Mouse (Mus musculus) T-helper 1 cell (primary cell): Measurements from ENCODE around the gene Abhd16b.
"Not testable (repeated sequence)": the region's sequence is repeated elsewhere in the genome, so short reads cannot be mapped to it uniquely, and the experiment has no call there.

Experiments
- in situ Hi-C: fragments of 300-600 bp; cut with MboI, MseI; formaldehyde crosslinking; loops from one replicate; pipeline ENCODE4 v1.15.1; 2025; ENCODE audit warnings: high pct_unique_total_duplicates

The Abhd16b gene

DNA sequence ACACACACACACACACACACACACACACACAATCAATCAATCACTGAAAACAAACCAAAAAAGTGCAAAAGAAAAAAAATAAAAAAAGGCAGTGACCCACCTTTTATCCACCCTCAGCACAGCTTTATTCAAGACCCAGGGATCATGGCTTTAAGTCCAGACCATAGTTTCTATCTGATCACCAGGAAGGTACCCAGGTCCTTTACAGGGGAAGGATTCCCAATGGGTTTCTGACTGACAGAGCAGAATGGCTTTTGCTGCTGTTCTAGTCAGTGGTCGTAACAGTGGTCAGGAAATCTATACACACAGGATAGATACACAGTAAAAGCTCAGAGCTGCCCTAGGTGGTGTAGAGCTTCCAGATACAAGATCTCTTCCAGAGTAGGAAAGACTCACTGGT, 7.3 kb upstream of the Abhd16b start:
- in situ Hi-C loops, result loop anchor here (5.0 kb wide), 2 partner anchors 33 to 68 kb away; no protein-coding TSS in a partner anchor

DNA sequence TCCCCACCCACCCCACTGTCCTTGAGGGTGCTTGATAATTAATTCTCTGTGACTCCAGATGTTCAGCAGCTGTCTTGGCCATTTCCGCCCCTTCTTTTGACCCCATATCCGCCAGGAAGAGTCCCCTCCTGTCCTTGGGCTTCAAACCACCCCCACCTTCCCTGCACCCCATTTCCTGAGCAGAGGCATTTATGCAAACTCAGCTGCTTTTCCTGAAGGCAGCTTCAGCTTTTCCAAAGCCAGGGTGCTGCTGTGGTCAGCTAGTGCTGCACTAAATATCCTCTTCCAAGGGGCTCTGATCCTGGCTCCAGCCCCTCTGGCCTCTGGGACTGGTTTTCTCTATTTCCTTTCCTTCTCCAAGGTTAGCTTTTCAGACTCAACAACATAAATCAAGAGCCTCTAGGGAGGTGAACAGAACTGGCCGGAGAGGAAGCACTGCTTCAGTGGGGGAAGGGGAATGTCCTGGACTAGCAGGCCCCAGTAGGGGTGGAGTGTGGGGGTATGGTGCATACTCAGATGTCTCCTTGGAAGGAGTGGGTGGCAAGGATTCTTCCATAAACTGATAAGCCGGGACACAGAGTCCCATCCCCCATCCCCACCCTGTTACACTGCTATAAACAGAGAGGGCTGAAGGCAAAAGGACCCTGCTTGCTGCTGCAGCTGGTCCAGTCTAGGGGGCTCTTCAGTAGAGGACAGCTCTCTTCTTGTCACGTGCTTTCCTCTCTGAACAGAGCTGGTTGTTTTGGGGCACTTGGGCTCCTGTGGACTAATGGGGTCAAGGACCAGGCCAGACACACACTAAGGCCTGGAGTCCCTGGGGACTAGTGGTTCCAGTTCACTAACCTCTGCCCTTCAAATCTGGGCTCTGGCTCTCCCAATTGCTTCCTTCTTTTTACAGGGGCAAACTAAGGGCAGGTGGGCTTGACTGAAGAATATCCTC, 5.4 kb upstream of the Abhd16b start:
- in situ Hi-C loops, result loop anchor here (5.0 kb wide), 2 partner anchors 35 to 70 kb away; no protein-coding TSS in a partner anchor

DNA sequence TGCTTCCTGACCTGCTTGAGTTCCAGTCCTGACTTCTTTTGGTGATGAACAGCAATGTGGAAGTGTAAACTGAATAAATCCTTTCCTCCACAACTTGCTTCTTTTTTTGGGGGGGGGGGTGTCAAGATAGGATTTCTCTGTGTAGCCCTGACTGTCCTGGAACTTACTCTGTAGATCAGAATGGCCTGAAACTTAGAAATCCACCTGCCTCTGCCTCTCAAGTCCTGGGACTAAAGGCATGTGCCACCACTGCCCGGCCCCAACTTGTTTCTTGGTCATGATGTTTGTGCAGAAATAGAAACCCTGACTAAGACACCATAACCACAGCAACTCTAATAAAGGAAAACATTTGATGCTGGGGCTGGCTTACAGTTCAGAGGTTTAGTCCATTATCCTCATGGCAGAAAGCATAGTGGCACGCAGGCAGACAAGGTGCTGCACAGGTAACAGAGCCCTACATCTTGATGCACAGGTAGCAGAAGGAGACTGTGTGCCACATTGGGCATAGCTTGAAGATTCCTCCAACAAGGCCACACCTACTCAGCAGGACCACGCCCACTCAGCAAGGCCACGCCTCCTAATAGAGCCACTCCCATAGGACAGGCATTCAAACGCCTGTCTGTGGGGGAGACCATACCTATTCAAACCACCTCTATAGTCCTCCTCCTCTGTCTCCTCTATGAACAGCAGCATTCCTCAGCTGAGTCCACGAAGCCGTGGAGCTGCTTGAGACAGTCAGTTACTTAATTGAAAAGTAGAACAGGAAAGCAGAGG, 1.4 kb upstream of the Abhd16b start:
- in situ Hi-C loops, result loop anchor here (5.0 kb wide), 1 partner anchor 99 kb away; no protein-coding TSS in a partner anchor

DNA sequence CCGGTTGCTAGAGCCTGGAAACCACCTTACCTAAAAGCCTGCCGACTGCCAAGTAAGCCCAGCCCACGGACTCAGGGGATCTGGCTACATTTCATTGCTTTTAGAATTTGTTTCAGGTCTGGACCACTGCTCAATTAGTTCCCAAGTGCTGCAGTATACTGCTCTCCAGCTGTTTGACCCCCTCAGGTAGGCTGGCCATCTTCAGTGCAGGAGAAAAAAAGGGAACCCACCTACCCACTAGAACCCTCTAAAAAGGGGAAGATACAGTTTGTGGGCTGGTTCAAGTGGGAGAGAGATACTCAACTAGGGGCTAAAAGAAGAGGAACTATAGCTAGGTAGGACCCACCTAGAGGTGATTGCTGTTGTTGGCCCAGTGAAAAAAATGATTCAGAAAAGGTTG, 800 bp upstream of the Abhd16b start:
- in situ Hi-C loops, result loop anchor here (5.0 kb wide), 1 partner anchor 100 kb away; no protein-coding TSS in a partner anchor

DNA sequence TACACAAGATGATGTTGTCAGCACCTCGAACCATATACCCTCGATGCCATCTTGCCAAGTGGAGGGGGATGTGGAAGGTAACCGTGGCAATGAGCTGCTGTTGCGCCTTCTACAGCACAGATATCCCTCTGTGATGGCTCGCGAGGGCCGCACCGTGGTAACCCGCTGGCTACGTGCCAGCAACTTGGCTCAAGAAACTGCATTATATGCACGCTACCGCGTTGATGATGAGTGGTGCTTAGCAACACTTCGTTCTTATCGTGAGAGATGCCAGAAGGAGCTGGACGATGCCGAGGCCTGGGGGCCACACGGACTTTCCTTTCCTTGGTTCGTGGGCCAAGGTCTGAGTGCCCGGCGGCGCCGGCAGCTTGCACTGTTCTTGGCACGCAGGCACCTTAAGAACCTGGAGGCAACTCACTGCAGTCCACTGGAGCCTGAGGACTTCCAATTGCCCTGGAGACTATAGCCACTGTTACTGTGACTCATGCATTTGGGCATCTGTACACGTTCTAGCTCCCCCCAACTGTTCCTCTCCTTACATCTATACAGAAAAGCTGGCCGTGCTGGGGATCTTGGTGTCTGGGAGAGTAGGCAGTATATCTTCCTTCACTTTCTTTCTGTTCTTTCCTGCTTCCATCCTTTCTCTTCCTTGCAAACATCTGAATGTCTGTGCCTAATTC, 1.4 kb downstream of the Abhd16b start:
- in situ Hi-C loops, result loop anchor here (5.0 kb wide), 1 partner anchor 102 kb away; no protein-coding TSS in a partner anchor

DNA sequence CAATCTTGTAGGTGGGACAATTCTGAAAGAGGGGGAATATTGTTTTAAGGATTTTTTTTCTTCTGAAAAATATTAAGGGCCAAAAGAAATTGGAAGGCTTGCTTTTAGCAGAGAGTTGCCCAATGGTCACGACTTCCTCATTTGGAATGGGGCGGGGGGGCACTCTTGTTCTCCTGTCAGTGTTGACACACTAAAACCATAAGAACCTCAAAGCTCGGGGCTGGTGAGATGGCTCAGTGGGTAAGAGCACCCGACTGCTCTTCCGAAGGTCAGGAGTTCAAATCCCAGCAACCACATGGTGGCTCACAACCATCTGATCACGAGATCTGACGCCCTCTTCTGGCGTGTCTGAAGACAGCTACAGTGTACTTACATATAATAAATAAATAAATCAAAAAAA, 2.8 kb downstream of the Abhd16b start:
- in situ Hi-C loops, result not testable (repeated sequence)

DNA sequence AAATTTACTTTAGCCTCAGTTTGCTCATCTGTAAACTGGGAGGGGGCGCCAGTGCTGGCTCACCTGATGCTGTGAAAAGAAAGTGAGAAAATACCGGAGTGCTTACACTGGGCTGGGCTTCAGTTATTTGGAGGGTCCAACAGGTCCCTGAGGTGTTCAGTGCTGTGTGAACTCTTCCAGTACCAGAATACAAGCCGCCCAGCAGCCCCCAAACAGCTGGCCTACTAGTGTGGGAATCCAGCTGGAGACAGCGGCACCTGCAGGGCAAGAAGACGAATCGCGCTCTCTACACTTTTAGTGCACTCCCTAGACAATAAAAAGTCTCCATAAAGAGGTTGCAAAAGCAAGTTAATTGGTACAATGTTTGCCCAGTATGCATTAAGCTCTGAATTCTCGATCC, 3.3 kb downstream of the Abhd16b start:
- in situ Hi-C loops, result no loop called here

DNA sequence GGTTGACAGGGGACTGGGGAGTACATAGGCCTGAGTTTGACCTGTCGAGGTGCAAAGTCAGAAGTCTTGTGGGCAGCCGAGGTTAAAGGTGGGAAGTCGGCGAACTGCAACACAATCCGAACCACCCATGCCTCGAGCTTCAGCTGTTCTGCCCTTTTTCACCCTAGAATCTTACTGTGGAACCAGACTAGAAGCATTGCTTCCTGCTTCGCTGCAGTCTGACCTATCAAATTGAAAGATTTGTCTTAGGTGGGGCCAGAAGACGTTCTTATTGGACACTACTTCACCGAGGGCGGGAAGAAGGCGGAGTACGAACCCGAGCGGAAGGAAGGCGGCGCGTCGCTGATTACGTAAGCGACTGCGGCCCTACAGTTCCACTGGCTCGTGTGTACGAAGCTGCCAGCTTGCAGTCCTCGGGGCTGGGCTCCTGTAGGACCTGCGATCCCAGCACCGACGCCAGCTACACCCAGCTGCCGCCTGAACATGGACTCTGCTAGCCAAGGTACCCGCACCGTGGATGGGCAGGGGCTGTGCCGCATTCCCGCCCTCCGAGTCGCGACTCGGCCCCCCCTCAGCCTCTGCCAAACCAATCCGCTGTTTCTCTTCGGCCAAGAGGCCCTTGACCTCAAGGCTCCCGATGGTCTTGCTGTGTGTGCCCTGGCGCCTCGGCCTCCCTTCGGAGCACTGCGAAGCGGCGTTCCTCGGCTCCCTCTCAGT, 4.0 kb downstream of the Abhd16b start, which contains the start of gene Tpd52l2:
Gene Tpd52l2, plus strand, starts transcription at position 312 of the 717 bp plus-strand sequence.
- in situ Hi-C loops, result no loop called here

DNA sequence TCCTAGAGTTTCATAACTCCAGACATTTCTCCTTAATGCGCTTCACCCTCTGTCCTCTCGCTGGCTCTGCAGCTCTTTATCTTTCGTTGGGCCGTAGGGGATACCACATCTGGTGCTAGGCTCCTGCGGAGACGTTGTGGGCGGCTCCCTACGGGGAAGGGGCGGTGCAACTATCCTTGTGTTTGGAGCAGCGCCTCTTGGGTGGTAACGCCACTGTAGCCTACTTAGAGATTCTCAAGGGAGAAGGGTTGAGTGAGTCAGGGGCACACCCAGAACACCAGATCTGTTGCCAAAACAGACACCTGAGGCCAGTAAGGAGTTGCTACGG, 4.5 kb downstream of the Abhd16b start:
- in situ Hi-C loops, result no loop called here

DNA sequence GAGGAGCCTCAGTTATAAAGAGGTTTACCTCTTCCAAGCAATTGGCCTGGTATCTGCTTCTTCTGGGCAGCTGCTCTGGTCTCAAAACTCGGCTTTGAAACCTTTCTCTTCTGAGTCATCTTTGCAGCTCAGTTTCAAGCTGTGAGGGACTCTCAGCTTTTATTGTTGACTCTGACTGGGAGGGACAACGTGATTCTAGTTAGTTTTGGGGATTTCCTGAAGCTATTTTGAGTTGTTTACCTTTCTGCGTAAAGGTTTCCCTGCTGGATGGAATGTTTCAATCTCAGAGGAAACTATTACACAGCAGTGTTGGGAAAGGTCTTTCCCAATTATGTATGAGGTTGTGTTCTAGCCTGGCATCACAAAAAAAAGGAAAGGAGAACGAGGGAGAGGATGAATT, 5.6 kb downstream of the Abhd16b start:
- in situ Hi-C loops, result no loop called here

DNA sequence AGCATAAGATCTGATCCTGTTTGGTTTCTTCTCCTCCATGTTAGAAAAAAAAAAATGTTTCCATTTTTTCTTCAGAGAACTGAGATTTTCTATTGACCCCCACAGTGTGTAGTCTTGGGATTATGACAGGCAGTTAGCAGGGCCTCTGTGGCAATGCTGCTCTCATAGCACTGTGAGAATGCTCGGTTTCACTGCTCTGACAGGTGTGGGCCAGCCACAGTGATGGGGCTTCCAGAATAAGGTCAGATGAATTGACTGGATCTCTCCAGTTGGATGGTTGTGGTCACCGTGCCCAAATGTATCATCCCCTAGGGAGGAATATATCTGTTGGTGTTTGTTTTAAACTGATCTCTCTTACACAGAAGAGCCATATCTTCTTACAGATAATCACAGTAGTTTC, 16.2 kb downstream of the Abhd16b start:
- in situ Hi-C loops, result no loop called here

DNA sequence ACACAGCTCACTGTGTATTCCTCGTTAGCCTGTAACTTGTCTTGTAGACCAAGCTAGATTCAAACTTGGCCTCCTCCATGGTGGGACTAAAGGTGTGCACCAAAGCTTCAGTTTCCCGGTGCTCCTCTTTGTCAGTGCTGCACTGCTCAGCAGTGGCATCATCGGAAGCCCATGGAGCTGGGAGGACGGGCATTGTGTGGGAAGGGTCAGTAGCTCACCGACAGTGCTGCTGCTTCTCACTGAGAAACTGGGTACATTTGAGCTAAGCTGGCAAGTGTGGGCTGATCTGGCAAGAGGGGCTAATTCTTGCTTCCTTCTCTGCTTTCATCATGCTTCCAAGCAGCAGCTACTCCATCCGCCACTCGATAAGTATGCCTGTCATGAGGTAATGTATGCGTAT, 18.2 kb downstream of the Abhd16b start:
- in situ Hi-C loops, result no loop called here

DNA sequence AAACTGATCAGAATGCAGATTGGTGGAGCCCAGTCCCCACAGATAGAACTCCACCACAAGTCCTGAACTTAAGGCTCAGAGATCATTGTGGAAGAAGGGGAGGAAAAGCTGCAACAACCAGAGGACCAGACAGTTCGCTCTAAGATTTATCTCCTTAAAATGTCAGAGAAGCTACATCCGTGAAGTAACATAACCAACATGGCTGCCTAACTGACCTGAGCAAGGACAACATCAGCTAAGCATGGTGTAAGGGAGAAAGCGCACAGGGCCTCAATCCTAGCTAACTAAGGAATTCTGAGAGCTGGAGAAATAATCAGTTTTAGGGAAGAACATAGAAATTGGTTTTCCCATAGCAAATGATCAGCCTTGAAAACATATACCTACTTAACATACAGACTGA, 26.2 kb downstream of the Abhd16b start:
- in situ Hi-C loops, result no loop called here

DNA sequence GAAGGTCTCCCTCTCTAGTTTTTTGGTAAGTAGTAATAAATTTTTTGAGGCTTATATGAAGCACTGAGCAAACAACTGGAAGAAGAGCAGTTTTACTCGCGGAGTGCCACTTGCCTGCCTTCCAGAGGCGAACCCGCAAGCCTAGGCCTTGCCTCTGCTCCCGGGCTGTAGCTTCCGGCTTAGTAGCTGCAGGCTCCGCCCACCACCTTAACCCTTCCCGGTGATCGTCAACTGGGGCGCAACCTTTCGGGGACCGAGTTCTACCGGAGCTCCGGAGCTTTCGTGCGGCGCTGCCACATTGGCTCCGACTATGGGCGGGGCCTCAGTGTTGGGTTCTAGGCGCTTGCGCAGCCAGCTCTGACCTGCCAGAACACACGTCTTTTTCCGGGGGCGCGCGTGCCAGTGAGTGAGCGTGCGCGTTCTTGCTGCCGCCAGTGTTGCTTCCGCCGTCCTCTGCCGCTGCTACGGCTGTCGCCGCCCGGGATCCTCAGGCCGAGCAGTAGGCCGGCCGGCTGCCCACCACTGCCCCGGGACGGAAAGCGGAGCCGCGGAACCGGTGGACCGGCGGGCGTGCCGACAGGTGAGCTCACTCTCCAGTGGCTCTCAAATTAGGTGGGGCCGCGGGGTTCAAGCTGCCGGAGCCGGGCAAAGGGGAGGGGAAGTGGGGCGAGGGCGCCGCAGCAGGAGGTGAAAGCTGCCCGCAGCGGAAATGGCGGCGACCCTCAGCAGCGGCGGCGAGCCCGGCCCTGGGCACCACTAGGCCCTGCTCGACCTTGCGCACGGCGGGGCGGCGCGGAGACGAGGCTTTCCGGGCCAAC, 27.3 kb downstream of the Abhd16b start, which contains the start of gene Dnajc5:
Gene Dnajc5, plus strand, starts transcription at position 368 of the 818 bp plus-strand sequence.
- in situ Hi-C loops, result loop anchor here (5.0 kb wide), 1 partner anchor 72 kb away; the partner anchor contains the start of genes Prpf6 and Zfp512b

DNA sequence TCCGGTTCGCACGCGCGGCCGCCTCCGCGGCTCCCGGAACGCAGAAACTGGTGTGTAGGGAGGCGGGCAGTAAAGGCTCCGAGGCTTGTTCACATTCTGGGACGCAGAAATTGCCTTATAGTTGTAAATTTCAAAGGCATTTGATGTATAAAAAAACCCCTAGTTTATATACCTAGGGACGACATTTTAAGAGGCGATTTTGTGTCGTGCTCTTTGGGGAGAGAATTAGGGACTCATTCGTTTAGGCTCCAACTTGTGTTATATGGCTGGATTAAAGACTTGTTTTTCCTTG, 27.9 kb downstream of the Abhd16b start:
- in situ Hi-C loops, result loop anchor here (5.0 kb wide), 1 partner anchor 71 kb away; the partner anchor contains the start of genes Prpf6 and Zfp512b

DNA sequence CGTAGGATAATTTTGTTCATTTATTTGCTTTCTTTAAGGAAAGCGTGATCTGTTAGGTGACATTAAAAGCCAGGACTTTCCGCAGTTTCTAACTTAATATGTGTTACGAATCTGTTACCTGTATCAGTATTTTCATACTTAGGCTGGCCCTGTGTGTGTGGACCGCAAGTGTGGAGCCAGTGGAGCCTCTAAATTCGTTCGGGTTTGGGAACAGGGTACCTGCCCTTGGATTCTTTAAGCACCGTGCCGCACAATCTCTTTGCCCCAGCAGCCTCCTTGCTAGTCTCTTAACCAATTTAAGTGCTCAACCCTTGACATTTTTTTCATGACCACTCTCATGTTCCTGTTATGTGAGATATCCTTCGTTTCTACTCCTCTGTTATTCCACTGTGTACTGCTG, 28.5 kb downstream of the Abhd16b start:
- in situ Hi-C loops, result loop anchor here (5.0 kb wide), 1 partner anchor 71 kb away; the partner anchor contains the start of genes Prpf6 and Zfp512b

DNA sequence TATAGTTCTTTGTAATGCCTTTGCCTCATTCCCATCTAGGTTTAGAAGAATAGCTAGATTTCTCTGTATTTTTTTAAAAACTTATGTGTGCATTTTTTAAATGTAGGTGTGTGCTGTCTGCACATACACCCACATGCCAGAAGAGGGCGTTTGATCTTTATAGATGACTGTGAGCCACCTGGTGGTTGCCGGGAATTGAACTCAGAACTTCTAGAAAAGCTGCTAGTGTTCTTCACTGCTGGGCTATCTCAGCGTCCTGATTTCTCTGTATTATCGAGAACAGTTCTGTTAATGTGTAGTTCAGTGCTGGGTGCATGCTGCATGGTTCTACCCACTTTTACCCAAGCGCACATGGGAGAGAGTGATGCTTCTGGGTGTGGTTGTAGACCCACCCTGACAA, 29.8 kb downstream of the Abhd16b start:
- in situ Hi-C loops, result loop anchor here (5.0 kb wide), 1 partner anchor 69 kb away; the partner anchor contains the start of genes Prpf6 and Zfp512b

DNA sequence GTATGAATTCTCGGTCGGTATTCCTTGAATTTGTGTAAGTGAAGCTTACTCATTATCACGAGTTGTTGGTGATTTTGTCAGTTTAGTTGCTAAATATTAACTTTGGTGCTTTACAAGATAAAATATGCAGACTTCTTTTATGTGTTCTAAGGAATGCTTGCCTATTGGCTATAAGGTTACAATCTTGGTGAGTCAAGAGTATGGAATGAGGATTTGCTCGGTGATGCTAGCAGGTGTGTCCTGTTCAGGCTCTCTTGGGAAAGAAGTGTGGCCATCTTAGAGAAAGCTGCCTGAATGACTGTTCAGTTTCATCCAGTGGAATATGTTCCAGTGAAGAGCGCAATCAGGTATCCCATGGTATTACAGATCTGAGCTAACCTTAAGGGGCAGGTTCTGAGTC, 32.5 kb downstream of the Abhd16b start:
- in situ Hi-C loops, result no loop called here

DNA sequence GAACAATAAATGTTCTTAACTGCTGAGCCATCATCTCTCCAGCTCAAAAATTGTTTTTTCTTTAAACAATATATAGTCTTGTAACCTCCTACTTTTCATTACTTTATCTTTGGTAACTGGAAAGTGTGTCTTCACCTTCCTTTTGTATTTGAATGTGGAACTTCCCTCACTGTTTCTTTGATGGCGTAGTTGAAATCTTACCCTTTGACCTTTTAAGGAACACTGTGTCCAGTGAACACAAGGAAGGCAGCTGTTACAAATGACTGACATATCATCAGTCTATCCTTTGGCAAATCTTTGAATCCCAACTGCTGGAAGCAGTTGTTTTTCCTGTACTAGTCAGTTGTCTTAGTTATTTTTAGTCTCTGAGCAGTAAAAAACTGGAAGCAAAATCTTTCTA, 36.1 kb downstream of the Abhd16b start:
- in situ Hi-C loops, result no loop called here

DNA sequence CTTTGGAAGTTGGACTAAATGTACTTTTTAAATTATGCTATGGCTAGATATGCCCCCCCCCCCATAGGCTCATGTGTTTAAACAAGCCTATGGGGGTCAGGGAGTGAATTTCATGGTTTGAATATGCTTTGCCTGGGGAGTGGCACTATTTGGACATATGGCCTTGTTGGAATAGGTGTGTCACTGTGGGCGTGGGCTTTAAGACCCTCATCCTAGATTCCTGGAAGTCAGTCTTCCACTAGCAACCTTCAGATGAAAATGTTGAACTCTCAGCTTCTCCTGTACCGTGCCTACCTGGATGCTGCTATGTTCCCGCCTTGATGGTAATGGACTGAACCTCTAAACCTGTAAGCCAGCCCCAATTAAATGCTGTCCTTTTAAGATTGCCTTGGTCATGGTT, 39.6 kb downstream of the Abhd16b start:
- in situ Hi-C loops, result no loop called here
